Mouse (Mus musculus): ENCODE data around the gene Slc27a4. TPM values are rescaled to one million over a fixed set of nuclear protein-coding genes. Genes with fewer than 3 reads are reported as not detected.

Slc27a4 gene
- 17.9 and 18.4 TPM in 2 replicates for polyA plus RNA-seq (2014; fragmentation: Nextera tagmentation; extraction: Ambion mirVana)

DNA sequence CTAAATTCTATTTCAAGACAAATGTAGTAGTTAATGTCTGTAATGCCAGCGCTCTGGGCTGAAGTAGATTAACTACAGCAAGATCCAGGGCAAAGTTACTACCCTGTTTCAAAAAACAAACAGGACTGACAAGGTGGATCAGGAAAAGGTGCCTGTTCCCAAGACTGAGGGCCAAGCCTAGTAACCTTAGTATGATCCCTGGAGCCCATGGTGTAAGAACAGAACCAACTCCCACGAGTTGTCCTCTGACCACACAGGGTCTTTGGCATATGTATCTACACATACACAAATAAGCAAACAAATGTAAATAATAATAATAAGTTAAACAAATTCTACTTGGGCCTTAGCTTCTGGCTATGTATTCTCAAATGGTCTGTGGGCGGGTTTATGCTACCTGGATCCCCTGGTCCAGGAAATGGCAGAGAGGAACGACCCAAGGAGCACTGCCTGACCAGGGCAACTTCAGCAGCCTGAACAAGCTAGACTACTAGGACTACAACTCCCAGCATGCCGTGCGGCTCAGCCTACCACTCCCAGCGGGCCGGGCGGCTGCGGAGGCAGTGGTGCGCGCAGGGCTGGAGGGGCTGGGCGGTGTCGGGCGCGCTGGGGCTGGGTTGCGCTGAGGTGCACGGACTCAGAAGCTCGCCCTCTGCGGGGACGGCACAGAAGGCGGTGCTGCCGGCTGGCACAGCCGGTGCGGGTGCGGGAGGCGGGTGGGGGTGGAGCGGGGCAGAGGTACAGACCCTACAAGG, at the start of gene Slc27a4:
TSS of gene Slc27a4 (plus strand) at position 560 of the 752 bp plus-strand sequence.
- DNase-seq (ENCODE audit: low spot score) (peak; percentile 97), ATAC-seq (ENCODE audit: low FRiP score) (peak; percentile 97)
- 6% methylated on average over 28 of the region's 28 CpGs for WGBS
- Histone ChIP-seq H3K9me3 (ENCODE audit: control insufficient read depth, low read length) (no peaks in the 10 kb centered on the region), H3K36me3 (ENCODE audit: control insufficient read depth, insufficient read depth, low read length) (0 out of 2 replicates have a peak, but pooled peaks cover 4% of the 10 kb centered on the region), H3K4me3 (ENCODE audit: low read depth, low read length) (peak within 1 kb of the TSS; percentile 93), H3K4me2 (replicated peaks; ENCODE audit: low read depth, low read length) (peak within 1 kb of the TSS; percentile 79), H3K9ac (ENCODE audit: low read depth, low read length) (peak within 1 kb of the TSS; percentile 87), H3K27ac (ENCODE audit: low read depth, low read length) (peak within 1 kb of the TSS; percentile 91), H3K27me3 (ENCODE audit: control insufficient read depth, insufficient read depth, low read length) (no peaks in the 10 kb centered on the region), H3K4me1 (replicated peaks; ENCODE audit: control insufficient read depth, insufficient read depth, low read length) (peaks cover 6% of the 10 kb centered on the region; the same call in 1 of the 2 replicates)

DNA sequence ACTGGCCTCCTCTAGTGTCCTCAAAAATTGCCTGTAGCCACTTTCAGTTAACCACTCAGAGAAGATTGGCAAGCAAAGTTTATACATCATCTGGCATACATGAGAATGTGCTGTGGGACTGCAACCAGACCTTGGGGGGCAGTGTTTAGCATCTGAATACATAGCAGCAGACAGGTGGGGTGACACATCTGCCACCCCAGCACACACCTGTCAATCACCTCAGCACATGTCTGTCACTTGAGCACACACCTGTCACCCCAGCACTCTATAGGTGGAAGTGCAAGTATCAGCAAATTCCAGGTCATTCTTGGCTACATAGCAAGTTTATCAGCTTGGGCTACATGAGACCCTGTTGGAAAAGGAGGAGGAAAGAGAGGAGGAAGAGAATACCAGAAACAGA, 46.7 kb upstream of the Slc27a4 start:
- H3K9me3 ChIP-seq (ENCODE audit: control insufficient read depth, low read length): no peaks in the 10 kb centered on the region
- 0 out of 2 replicates have a peak, but pooled peaks cover 3% of the 10 kb centered on the region for H3K4me1 ChIP-seq (replicated peaks; ENCODE audit: control insufficient read depth, insufficient read depth, low read length)
- peaks cover 21% of the 10 kb centered on the region for H3K27me3 ChIP-seq (ENCODE audit: control insufficient read depth, insufficient read depth, low read length)
- no peak overlapping the region for H3K27ac ChIP-seq (ENCODE audit: low read depth, low read length)
- H3K4me2 ChIP-seq (replicated peaks; ENCODE audit: low read depth, low read length): no peak overlapping the region
- no peaks in the 10 kb centered on the region for H3K36me3 ChIP-seq (ENCODE audit: control insufficient read depth, insufficient read depth, low read length)
- DNase-seq (ENCODE audit: low spot score) (no peak), ATAC-seq (ENCODE audit: low FRiP score) (no peak)
- no peak overlapping the region for H3K9ac ChIP-seq (ENCODE audit: low read depth, low read length)
- H3K4me3 ChIP-seq (ENCODE audit: low read depth, low read length): no peak overlapping the region

- no peak overlapping the region for H3K4me3 ChIP-seq (ENCODE audit: low read depth, low read length)
- peak; percentile 85 for DNase-seq (ENCODE audit: low spot score)
- no peaks in the 10 kb centered on the region for H3K27me3 ChIP-seq (ENCODE audit: control insufficient read depth, insufficient read depth, low read length)
- no peaks in the 10 kb centered on the region for H3K36me3 ChIP-seq (ENCODE audit: control insufficient read depth, insufficient read depth, low read length)
- no peaks in the 10 kb centered on the region for H3K9me3 ChIP-seq (ENCODE audit: control insufficient read depth, low read length)
- peak; percentile 27; the same call in 1 of the 2 replicates for ATAC-seq (ENCODE audit: low FRiP score)
- no peak overlapping the region for H3K4me2 ChIP-seq (replicated peaks; ENCODE audit: low read depth, low read length)
- no peak overlapping the region for H3K9ac ChIP-seq (ENCODE audit: low read depth, low read length)
- H3K27ac ChIP-seq (ENCODE audit: low read depth, low read length): no peak overlapping the region
- no peaks in the 10 kb centered on the region for H3K4me1 ChIP-seq (replicated peaks; ENCODE audit: control insufficient read depth, insufficient read depth, low read length)
- 0% methylated on average over 1 of the region's 1 CpGs for WGBS
Measured at GRCm38 (mm10) chr2:29764831-29765230, 37.6 kb upstream of the Slc27a4 start.

- H3K4me3 ChIP-seq (ENCODE audit: low read depth, low read length): no peak overlapping the region
- H3K9ac ChIP-seq (ENCODE audit: low read depth, low read length): no peak overlapping the region
- H3K4me1 ChIP-seq (replicated peaks; ENCODE audit: control insufficient read depth, insufficient read depth, low read length): no peaks in the 10 kb centered on the region
- H3K27ac ChIP-seq (ENCODE audit: low read depth, low read length): no peak overlapping the region
- no peaks in the 10 kb centered on the region for H3K36me3 ChIP-seq (ENCODE audit: control insufficient read depth, insufficient read depth, low read length)
- no peak overlapping the region for H3K4me2 ChIP-seq (replicated peaks; ENCODE audit: low read depth, low read length)
- ATAC-seq (ENCODE audit: low FRiP score) (no peak), DNase-seq (ENCODE audit: low spot score) (no peak)
- H3K27me3 ChIP-seq (ENCODE audit: control insufficient read depth, insufficient read depth, low read length): no peaks in the 10 kb centered on the region
- H3K9me3 ChIP-seq (ENCODE audit: control insufficient read depth, low read length): no peaks in the 10 kb centered on the region
- WGBS: 71% methylated on average over 11 of the region's 11 CpGs
Measured at GRCm38 (mm10) chr2:29767976-29768709, 34.3 kb upstream of the Slc27a4 start.

GRCm38 (mm10) chr2:29768901-29769300, 33.5 kb upstream of the Slc27a4 start:
- no peak for DNase-seq (ENCODE audit: low spot score)
- no peaks in the 10 kb centered on the region for H3K27me3 ChIP-seq (ENCODE audit: control insufficient read depth, insufficient read depth, low read length)
- H3K4me3 ChIP-seq (ENCODE audit: low read depth, low read length): no peak overlapping the region
- H3K9ac ChIP-seq (ENCODE audit: low read depth, low read length): no peak overlapping the region
- WGBS: 71% methylated on average over 9 of the region's 9 CpGs
- no peaks in the 10 kb centered on the region for H3K9me3 ChIP-seq (ENCODE audit: control insufficient read depth, low read length)
- no peak for ATAC-seq (ENCODE audit: low FRiP score)
- no peak overlapping the region for H3K27ac ChIP-seq (ENCODE audit: low read depth, low read length)
- no peaks in the 10 kb centered on the region for H3K4me1 ChIP-seq (replicated peaks; ENCODE audit: control insufficient read depth, insufficient read depth, low read length)
- no peaks in the 10 kb centered on the region for H3K36me3 ChIP-seq (ENCODE audit: control insufficient read depth, insufficient read depth, low read length)
- H3K4me2 ChIP-seq (replicated peaks; ENCODE audit: low read depth, low read length): no peak overlapping the region

- no peak overlapping the region for H3K4me2 ChIP-seq (replicated peaks; ENCODE audit: low read depth, low read length)
- no peaks in the 10 kb centered on the region for H3K9me3 ChIP-seq (ENCODE audit: control insufficient read depth, low read length)
- no peaks in the 10 kb centered on the region for H3K36me3 ChIP-seq (ENCODE audit: control insufficient read depth, insufficient read depth, low read length)
- DNase-seq (ENCODE audit: low spot score) (no peak), ATAC-seq (ENCODE audit: low FRiP score) (no peak)
- H3K27me3 ChIP-seq (ENCODE audit: control insufficient read depth, insufficient read depth, low read length): no peaks in the 10 kb centered on the region
- H3K4me1 ChIP-seq (replicated peaks; ENCODE audit: control insufficient read depth, insufficient read depth, low read length): no peaks in the 10 kb centered on the region
- H3K4me3 ChIP-seq (ENCODE audit: low read depth, low read length): no peak overlapping the region
- no peak overlapping the region for H3K27ac ChIP-seq (ENCODE audit: low read depth, low read length)
- no peak overlapping the region for H3K9ac ChIP-seq (ENCODE audit: low read depth, low read length)
Measured at GRCm38 (mm10) chr2:29770162-29770561, 32.3 kb upstream of the Slc27a4 start.

DNA sequence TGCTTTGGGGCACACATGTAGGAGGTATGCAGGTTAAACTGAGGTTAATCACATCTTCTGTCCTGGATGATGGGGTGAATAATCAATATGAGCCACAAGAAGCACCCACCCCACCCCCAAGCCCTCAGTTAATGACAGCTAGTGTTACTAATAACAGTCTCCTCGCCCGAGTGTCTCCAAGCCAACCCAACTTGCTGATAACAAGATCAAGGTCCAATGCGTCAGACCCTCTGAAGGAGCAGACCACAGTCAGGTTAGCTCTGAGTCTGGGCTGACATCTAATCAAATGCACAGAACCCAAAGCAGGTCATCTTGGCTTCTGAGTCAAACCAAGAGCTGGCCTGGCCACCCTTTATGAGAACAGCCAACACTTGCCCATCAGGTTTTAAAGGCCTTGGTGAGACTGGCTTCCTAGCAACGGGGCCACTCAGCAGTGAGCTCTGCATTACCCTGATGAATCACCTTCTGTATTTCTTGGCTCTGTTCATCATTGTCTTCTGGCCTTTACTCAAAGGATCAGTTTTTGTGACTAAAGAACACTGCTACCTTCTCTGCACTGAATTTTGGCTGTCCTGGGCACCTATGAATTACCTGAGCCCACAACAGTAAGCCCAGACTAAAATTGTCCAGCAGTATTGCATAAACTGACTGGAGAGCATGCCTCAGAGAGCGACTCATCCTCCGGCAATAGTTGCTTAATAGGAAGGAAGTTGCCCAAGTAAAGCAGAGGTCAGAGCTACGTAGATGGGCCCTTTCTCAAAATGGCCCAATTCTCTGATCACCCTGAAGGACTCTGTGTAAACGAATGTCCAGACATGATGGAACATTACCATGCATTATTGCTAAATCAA, 30.6 kb upstream of the Slc27a4 start:
- H3K4me3 ChIP-seq (ENCODE audit: low read depth, low read length): no peak overlapping the region
- no peaks in the 10 kb centered on the region for H3K9me3 ChIP-seq (ENCODE audit: control insufficient read depth, low read length)
- 90% methylated on average over 8 of the region's 8 CpGs for WGBS
- H3K36me3 ChIP-seq (ENCODE audit: control insufficient read depth, insufficient read depth, low read length): no peaks in the 10 kb centered on the region
- no peak overlapping the region for H3K9ac ChIP-seq (ENCODE audit: low read depth, low read length)
- no peak for DNase-seq (ENCODE audit: low spot score)
- H3K27me3 ChIP-seq (ENCODE audit: control insufficient read depth, insufficient read depth, low read length): no peaks in the 10 kb centered on the region
- no peak for ATAC-seq (ENCODE audit: low FRiP score)
- H3K4me2 ChIP-seq (replicated peaks; ENCODE audit: low read depth, low read length): no peak overlapping the region
- no peaks in the 10 kb centered on the region for H3K4me1 ChIP-seq (replicated peaks; ENCODE audit: control insufficient read depth, insufficient read depth, low read length)
- H3K27ac ChIP-seq (ENCODE audit: low read depth, low read length): no peak overlapping the region

DNA sequence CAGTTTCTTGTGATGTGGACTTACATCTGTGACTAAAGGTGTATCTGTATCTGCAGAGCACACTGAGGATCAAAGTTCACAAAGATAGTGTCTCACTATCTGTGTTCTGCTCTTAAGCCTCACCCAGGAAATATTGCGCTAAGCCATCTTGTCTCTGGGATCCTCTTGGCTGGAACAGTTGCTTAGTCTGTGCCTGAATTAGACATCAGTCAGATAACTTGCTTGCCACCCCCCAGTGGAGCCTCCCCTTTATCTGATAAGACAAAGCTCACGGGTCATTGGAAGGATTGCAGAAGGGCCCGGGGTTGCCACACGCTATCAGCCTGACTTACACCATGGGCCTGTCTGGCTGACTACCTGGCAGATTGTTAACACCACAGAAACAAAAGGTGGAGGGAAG, 29.1 kb upstream of the Slc27a4 start:
- no peak for ATAC-seq (ENCODE audit: low FRiP score)
- H3K4me3 ChIP-seq (ENCODE audit: low read depth, low read length): no peak overlapping the region
- no peak overlapping the region for H3K27ac ChIP-seq (ENCODE audit: low read depth, low read length)
- no peaks in the 10 kb centered on the region for H3K27me3 ChIP-seq (ENCODE audit: control insufficient read depth, insufficient read depth, low read length)
- no peak for DNase-seq (ENCODE audit: low spot score)
- no peaks in the 10 kb centered on the region for H3K9me3 ChIP-seq (ENCODE audit: control insufficient read depth, low read length)
- H3K9ac ChIP-seq (ENCODE audit: low read depth, low read length): no peak overlapping the region
- 91% methylated on average over 4 of the region's 4 CpGs for WGBS
- H3K4me2 ChIP-seq (replicated peaks; ENCODE audit: low read depth, low read length): no peak overlapping the region
- no peaks in the 10 kb centered on the region for H3K4me1 ChIP-seq (replicated peaks; ENCODE audit: control insufficient read depth, insufficient read depth, low read length)
- peaks cover 6% of the 10 kb centered on the region for H3K36me3 ChIP-seq (ENCODE audit: control insufficient read depth, insufficient read depth, low read length)
